Mouse (Mus musculus) liver, embryonic 14.5 days (tissue): ENCODE results near the gene Prdm16. TPM values are rescaled to one million over a fixed set of nuclear protein-coding genes. Genes with fewer than 3 reads are reported as not detected.

ENCODE experiments used
- ATAC-seq: fragments of 200-750 bp; cut with Nextera tagmentation; 2 replicates; pipeline ENCODE4 v1.8.0; 2017; ENCODE audit warnings: moderate number of reproducible peaks, mild to moderate bottlenecking, moderate library complexity; ENCODE audit not compliant: insufficient read depth
- DNase-seq, 3 experiments: peaks; one replicate each; pipeline ENCODE4 v3.0.0-alpha.2; 2012 to 2013; ENCODE audit warnings: low read depth in 3 of 3, low spot score in 3 of 3
- H3K27ac ChIP-seq: fragments of 300-500 bp; sonication (generic); 2 replicates; pipeline ENCODE4 v1.5.1; 2014; ENCODE audit warnings: moderate library complexity, mild to moderate bottlenecking, control low read depth, inconsistent platforms
- H3K27me3 ChIP-seq: fragments of 300-500 bp; sonication (generic); 2 replicates; pipeline ENCODE4 v1.6.1; 2014; ENCODE audit warnings: mild to moderate bottlenecking, low read length, moderate library complexity; ENCODE audit not compliant: control insufficient read depth, insufficient read depth
- H3K36me3 ChIP-seq: fragments of 300-500 bp; sonication (generic); replicated peaks from 2 replicates; pipeline ENCODE4 v1.6.1; 2014; ENCODE audit warnings: low read depth; ENCODE audit not compliant: control insufficient read depth, insufficient read depth
- H3K4me1 ChIP-seq, 2 experiments: fragments of 200-500 bp in 1 of 2; fragments of 300-500 bp in 1 of 2; sonication (generic) in 1 of 2; replicated peaks; 2 replicates each; pipeline ENCODE4 v1.6.1; 2012 to 2014; ENCODE audit warnings: antibody characterized with exemption in 1 of 2, inconsistent platforms in 1 of 2, low read length in 1 of 2; ENCODE audit not compliant: control insufficient read depth in 2 of 2, insufficient read depth in 2 of 2
- H3K4me2 ChIP-seq: fragments of 300-500 bp; sonication (generic); 2 replicates; pipeline ENCODE4 v1.6.1; 2014; ENCODE audit warnings: low read depth, mild to moderate bottlenecking, control low read depth, moderate library complexity
- H3K4me3 ChIP-seq, 2 experiments: fragments of 200-500 bp in 1 of 2; fragments of 300-500 bp in 1 of 2; sonication (generic) in 1 of 2; 2 replicates each; pipeline ENCODE4 v1.5.1; 2012 to 2014; ENCODE audit warnings: low read depth in 2 of 2, low read length in 2 of 2, mild to moderate bottlenecking in 2 of 2, control low read depth in 1 of 2, inconsistent platforms in 1 of 2, moderate library complexity in 1 of 2; ENCODE audit not compliant: insufficient read depth in 1 of 2
- H3K9ac ChIP-seq: fragments of 300-500 bp; sonication (generic); replicated peaks from 2 replicates; pipeline ENCODE4 v1.6.1; 2014; ENCODE audit warnings: mild to moderate bottlenecking, control low read depth, moderate library complexity
- H3K9me3 ChIP-seq: fragments of 300-500 bp; sonication (generic); 2 replicates; pipeline ENCODE4 v1.6.1; 2016; ENCODE audit warnings: low read length, mixed read lengths; ENCODE audit not compliant: control insufficient read depth
- CTCF ChIP-seq: IDR thresholded peaks from 2 replicates; pipeline ENCODE4 v1.5.1; 2016; ENCODE audit warnings: antibody characterized with exemption, low read depth, control low read depth
- EP300 ChIP-seq: IDR thresholded peaks from 2 replicates; pipeline ENCODE4 v1.6.1; 2016; ENCODE audit warnings: antibody characterized with exemption, low read depth
- WGBS: fragments of 180-500 bp; shearing (Covaris S2); extraction: QIAGEN DNeasy Blood & Tissue Kit; methylation state at CpG from one replicate; pipeline ENCODE4 v1.1.7; 2014; ENCODE audit not compliant: insufficient replicate concordance; 5-methylcytosine and 5-hydroxymethylcytosine counted together
- polyA plus RNA-seq, 2 experiments: library from polyadenylated mRNA; depleted of rRNA in 1 of 2; stranded (reverse) in 1 of 2; unstranded in 1 of 2; fragments of >200 nt; fragmentation: Nextera tagmentation in 1 of 2; extraction: Ambion mirVana in 1 of 2; gene quantifications; 2 replicates each; pipeline versions ENCODE4 v1.2.1 to v1.2.3; 2012 to 2014

The Prdm16 gene
- polyA plus RNA-seq, 2 experiments: 0.70 to 0.86 TPM

- Histone ChIP-seq H3K4me1 (no peaks in the 10 kb centered on the region; a peak in 1 of 4 replicates), H3K36me3 (no peaks in the 10 kb centered on the region), H3K27ac (no peak overlapping the region), H3K27me3 (no peaks in the 10 kb centered on the region), H3K4me2 (no peak overlapping the region), H3K9ac (no peak overlapping the region), H3K9me3 (no peaks in the 10 kb centered on the region), H3K4me3 (no peak overlapping the region)
- TF ChIP-seq EP300 (no peak), CTCF (no peak)
- ATAC-seq: no peak
- WGBS: 62% methylated on average over 6 of the region's 6 CpGs
- DNase-seq: no peak
Measured at GRCm38 (mm10) chr4:154563201-154563600, 73.5 kb downstream of the Prdm16 start.

GRCm38 (mm10) chr4:154558041-154558440 is 78.6 kb downstream of the Prdm16 start:
- WGBS: 70% methylated on average over 5 of the region's 5 CpGs
- Histone ChIP-seq H3K27me3 (no peaks in the 10 kb centered on the region), H3K9ac (no peak overlapping the region)

DNA sequence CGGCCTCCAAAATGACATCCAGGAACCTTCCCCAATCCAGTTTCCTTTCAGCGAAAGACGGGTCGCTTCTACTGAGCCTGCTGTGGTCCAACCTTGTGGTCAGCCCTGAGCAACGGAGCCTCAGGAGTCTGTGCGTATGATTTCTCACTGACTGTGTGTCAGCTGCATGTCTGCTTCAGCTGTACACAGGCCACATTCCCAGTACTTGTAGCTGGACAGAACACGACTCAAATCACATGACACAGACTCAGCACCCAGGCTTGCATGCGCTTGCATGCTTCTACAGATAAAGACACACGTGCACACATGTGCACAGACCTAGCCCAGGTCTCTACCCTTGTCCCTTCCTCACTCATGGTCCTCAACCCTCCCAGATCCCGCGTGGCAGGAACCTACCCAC is 79.5 kb downstream of the Prdm16 start:
- DNase-seq (no peak), ATAC-seq (no peak)
- Histone ChIP-seq H3K4me3 (no peak overlapping the region), H3K9ac (no peak overlapping the region), H3K27ac (no peak overlapping the region), H3K9me3 (no peaks in the 10 kb centered on the region), H3K4me1 (no peaks in the 10 kb centered on the region; a peak in 1 of 4 replicates), H3K36me3 (no peaks in the 10 kb centered on the region), H3K27me3 (no peaks in the 10 kb centered on the region), H3K4me2 (no peak overlapping the region)
- 49% methylated on average over 11 of the region's 11 CpGs for WGBS
- no peak for TF ChIP-seq EP300
- no peak for TF ChIP-seq CTCF

More at GRCm38 (mm10) chr4:154558041-154558440, 78.6 kb downstream of the Prdm16 start:
- no peak for TF ChIP-seq CTCF
- no peak for TF ChIP-seq EP300
- H3K4me2 ChIP-seq: no peak overlapping the region
- no peak for ATAC-seq
- H3K27ac ChIP-seq: no peak overlapping the region
- no peak overlapping the region for H3K4me3 ChIP-seq
- no peaks in the 10 kb centered on the region for H3K36me3 ChIP-seq
- no peaks in the 10 kb centered on the region for H3K9me3 ChIP-seq
- DNase-seq: no peak
- no peaks in the 10 kb centered on the region; a peak in 1 of 4 replicates for H3K4me1 ChIP-seq

- no peak for DNase-seq
- H3K4me3 ChIP-seq: no peak overlapping the region
- no peak for ATAC-seq
- H3K27me3 ChIP-seq: no peaks in the 10 kb centered on the region
- H3K4me1 ChIP-seq: no peaks in the 10 kb centered on the region; a peak in 1 of 4 replicates
- H3K9me3 ChIP-seq: no peaks in the 10 kb centered on the region
- H3K36me3 ChIP-seq: no peaks in the 10 kb centered on the region
- TF ChIP-seq EP300: no peak
- no peak for TF ChIP-seq CTCF
- no peak overlapping the region for H3K9ac ChIP-seq
- 74% methylated on average over 11 of the region's 11 CpGs for WGBS
- no peak overlapping the region for H3K4me2 ChIP-seq
- no peak overlapping the region for H3K27ac ChIP-seq
Measured at GRCm38 (mm10) chr4:154556418-154556817, 80.3 kb downstream of the Prdm16 start.

- DNase-seq (no peak), ATAC-seq (no peak)
- H3K9ac ChIP-seq: no peak overlapping the region
- no peak overlapping the region for H3K4me3 ChIP-seq
- H3K27ac ChIP-seq: no peak overlapping the region
- peak overlapping the region; percentile 15; the same call in 1 of the 2 replicates for H3K4me2 ChIP-seq
- TF ChIP-seq CTCF (no peak), EP300 (no peak)
- 17% methylated on average over 17 of the region's 17 CpGs for WGBS
- no peaks in the 10 kb centered on the region for H3K4me1 ChIP-seq
- no peaks in the 10 kb centered on the region for H3K9me3 ChIP-seq
- no peaks in the 10 kb centered on the region for H3K27me3 ChIP-seq
- H3K36me3 ChIP-seq: no peaks in the 10 kb centered on the region
Measured at GRCm38 (mm10) chr4:154549961-154550393, 86.7 kb downstream of the Prdm16 start.
